Mouse (Mus musculus) bone marrow macrophage, adult 2 months (primary cell): ENCODE measurements around the gene Ggct. TPM values are rescaled to one million over a fixed set of nuclear protein-coding genes. Genes with fewer than 3 reads are reported as not detected.

Source experiments
- H3K27ac ChIP-seq: 2 replicates; pipeline ENCODE4 v1.5.1; 2012; ENCODE audit warnings: low read depth, low read length; ENCODE audit not compliant: insufficient read depth
- H3K4me1 ChIP-seq: 2 replicates; pipeline ENCODE4 v1.6.1; 2012; ENCODE audit warnings: low read length; ENCODE audit not compliant: control insufficient read depth, insufficient read depth
- H3K4me3 ChIP-seq: 2 replicates; pipeline ENCODE4 v1.5.1; 2012; ENCODE audit warnings: mild to moderate bottlenecking, low read length, moderate library complexity; ENCODE audit not compliant: insufficient read depth
- CTCF ChIP-seq: IDR thresholded peaks from 2 replicates; pipeline ENCODE4 v1.5.1; 2012; ENCODE audit warnings: low read depth, mild to moderate bottlenecking, low read length, moderate library complexity
- POLR2A ChIP-seq: IDR thresholded peaks from 2 replicates; pipeline ENCODE4 v1.6.1; 2012; ENCODE audit warnings: mild to moderate bottlenecking, low read depth, low read length, borderline replicate concordance
- polyA plus RNA-seq: library from polyadenylated mRNA; stranded (reverse); fragments of >200 nt; gene quantifications from 2 replicates; pipeline ENCODE4 v1.2.4, GENCODE M21; 2012; ENCODE audit not compliant: missing spikeins, insufficient read depth, insufficient read length

Gene Ggct
- polyA plus RNA-seq, result 5.1 and 8.7 TPM in 2 replicates

GRCm38 (mm10) chr6:54992734-54993260 lies at the start of gene Ggct:
Ggct (minus strand) TSS chr6:54992950.
- H3K27ac ChIP-seq, result peak within 1 kb of the TSS; percentile 16

DNA sequence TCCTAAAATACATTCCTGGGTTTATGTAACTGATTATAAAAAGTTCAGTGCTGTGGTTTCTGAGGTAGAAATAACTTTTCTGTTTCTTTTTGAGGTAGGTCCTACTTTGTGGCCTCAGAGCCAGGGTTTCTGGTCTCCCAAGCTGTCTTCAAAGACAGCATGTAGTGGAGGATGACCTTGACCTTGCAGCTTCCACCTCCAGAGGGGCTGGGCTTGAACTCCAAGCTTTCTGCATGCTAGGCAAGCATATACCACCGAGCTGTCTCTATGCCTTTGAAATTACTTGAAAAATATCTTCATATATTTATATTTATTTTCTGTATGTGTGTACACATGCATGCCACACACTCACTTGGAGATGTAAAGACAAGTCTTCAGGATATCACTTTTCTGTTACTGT lies 47.3 kb upstream of the Ggct start:
- TF ChIP-seq POLR2A, result no peak
- no peak for TF ChIP-seq CTCF
- Histone ChIP-seq H3K4me3 (no peak overlapping the region), H3K4me1 (peaks cover 12% of the 10 kb centered on the region), H3K27ac (no peak overlapping the region)

More at GRCm38 (mm10) chr6:54992734-54993260, at the start of gene Ggct:
- TF ChIP-seq CTCF (peak; percentile 32; the same call in 1 of the 2 replicates), POLR2A (no peak)
- H3K4me1 ChIP-seq, result peaks cover 11% of the 10 kb centered on the region
- peak within 1 kb of the TSS; percentile 68 for H3K4me3 ChIP-seq

GRCm38 (mm10) chr6:55039446-55039783 lies 46.7 kb upstream of the Ggct start:
- peak overlapping the region; percentile 81 for H3K4me3 ChIP-seq
- no peak overlapping the region for H3K27ac ChIP-seq
- TF ChIP-seq POLR2A, result no peak
- no peak for TF ChIP-seq CTCF
- H3K4me1 ChIP-seq, result peaks cover 10% of the 10 kb centered on the region

DNA sequence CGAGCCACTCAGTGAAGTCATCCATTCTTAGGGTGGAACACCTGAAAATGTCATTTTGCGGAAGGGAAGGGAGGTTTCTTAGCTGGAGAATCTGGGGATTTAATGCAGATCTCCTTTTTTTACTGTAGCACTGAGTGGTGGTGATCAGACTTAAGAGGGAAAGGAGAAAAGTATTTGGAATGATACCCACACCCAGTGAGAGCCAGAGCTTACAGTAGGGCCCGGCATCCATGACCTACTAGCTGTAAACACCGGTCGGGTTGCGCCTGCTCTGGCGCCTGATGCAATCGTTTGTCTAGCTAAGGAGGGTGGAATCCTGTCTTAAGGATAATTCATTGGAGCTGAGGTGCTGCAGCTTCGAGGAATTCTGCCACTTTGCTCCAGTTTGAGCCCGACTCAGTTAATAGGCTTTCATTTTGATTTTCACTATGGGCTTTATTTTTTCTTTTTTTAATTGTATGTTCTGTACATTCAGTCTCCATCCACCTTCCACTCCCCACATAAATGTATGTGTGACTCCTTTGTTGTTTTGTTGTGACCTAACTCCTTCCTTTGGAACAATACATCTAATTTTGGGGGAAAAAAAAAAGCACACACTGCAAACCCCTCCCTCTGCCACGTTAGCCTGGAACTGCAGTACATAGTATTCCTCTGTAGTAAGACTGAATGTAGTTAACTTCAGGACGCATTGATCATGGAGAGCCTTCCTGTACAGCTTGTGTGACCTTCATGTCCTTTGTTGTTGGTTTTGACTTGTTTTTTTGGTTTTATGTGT lies 46.1 kb upstream of the Ggct start:
- H3K4me3 ChIP-seq, result peak overlapping the region; percentile 81
- H3K4me1 ChIP-seq, result peaks cover 10% of the 10 kb centered on the region
- TF ChIP-seq CTCF (no peak), POLR2A (no peak)
- H3K27ac ChIP-seq, result 0 out of 2 replicates have a peak overlapping the region, but pooled peaks have one; percentile 44

- Histone ChIP-seq H3K27ac (peak within 1 kb of the TSS; percentile 91), H3K4me3 (peak within 1 kb of the TSS; percentile 81), H3K4me1 (peaks cover 10% of the 10 kb centered on the region)
- TF ChIP-seq CTCF (no peak), POLR2A (no peak)
These were observed 45.3 kb upstream of the Ggct start, which contains the start of gene Gars for GRCm38 (mm10) chr6:55037799-55038670. Gars (plus strand) TSS chr6:55038007.

GRCm38 (mm10) chr6:55036731-55037130 lies 44.0 kb upstream of the Ggct start:
- Histone ChIP-seq H3K27ac (no peak overlapping the region), H3K4me1 (peaks cover 10% of the 10 kb centered on the region), H3K4me3 (no peak overlapping the region)
- TF ChIP-seq CTCF, result no peak
- no peak for TF ChIP-seq POLR2A

- no peak overlapping the region for H3K4me3 ChIP-seq
- no peak for TF ChIP-seq POLR2A
- TF ChIP-seq CTCF, result no peak
- no peaks in the 10 kb centered on the region for H3K4me1 ChIP-seq
- no peak overlapping the region for H3K27ac ChIP-seq
These were observed 34.9 kb upstream of the Ggct start for GRCm38 (mm10) chr6:55027642-55028041.

- Histone ChIP-seq H3K27ac (no peak overlapping the region), H3K4me1 (peaks cover 5% of the 10 kb centered on the region), H3K4me3 (no peak overlapping the region)
- no peak for TF ChIP-seq CTCF
- no peak for TF ChIP-seq POLR2A
These were observed 29.1 kb upstream of the Ggct start for GRCm38 (mm10) chr6:55021806-55022205.

- Histone ChIP-seq H3K4me3 (no peak overlapping the region), H3K27ac (no peak overlapping the region)
These were observed 25.7 kb upstream of the Ggct start for GRCm38 (mm10) chr6:55018417-55018816.

More at GRCm38 (mm10) chr6:55018417-55018816, 25.7 kb upstream of the Ggct start:
- peaks cover 16% of the 10 kb centered on the region for H3K4me1 ChIP-seq
- no peak for TF ChIP-seq CTCF
- TF ChIP-seq POLR2A, result no peak
